Mouse (Mus musculus) adrenal gland (tissue): ENCODE data around the gene Ppdpf.

ENCODE experiments used
- intact Hi-C: fragments of 180-260 bp; cut with DNase I; formaldehyde crosslinking; loops from one replicate; pipeline ENCODE4 v1.15.1; 2025

The Ppdpf gene

DNA sequence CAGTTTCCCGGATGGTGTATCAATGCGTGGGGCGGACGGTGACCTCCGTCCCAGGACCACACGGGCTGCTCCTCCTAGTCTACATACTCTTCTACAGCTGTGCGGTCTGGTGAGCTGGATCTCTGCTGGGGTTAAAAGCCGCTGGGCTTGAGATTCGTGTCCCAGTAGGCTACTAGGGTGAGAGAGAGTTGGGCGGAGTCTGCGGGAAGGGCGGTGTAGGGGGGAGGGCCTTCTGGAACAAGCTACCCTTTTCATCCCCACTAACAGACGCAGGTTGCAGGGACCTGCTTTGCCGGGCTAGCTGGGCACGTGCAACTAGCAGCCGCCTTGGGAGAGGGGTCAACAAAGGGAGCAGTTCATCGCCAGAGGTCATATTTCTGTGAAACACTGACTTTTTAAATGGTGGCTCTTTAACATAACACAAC lies 26.0 kb downstream of the Ppdpf start, which contains the start of gene Srms:
Gene Srms (minus strand): TSS at position 165 of the 425 bp plus-strand sequence.
- intact Hi-C loops: no loop called here

- intact Hi-C loops: no loop called here
These were observed 29.0 kb downstream of the Ppdpf start for GRCm38 (mm10) chr2:181216037-181216436.

GRCm38 (mm10) chr2:181218881-181219485 lies 31.9 kb downstream of the Ppdpf start:
- intact Hi-C loops: no loop called here

DNA sequence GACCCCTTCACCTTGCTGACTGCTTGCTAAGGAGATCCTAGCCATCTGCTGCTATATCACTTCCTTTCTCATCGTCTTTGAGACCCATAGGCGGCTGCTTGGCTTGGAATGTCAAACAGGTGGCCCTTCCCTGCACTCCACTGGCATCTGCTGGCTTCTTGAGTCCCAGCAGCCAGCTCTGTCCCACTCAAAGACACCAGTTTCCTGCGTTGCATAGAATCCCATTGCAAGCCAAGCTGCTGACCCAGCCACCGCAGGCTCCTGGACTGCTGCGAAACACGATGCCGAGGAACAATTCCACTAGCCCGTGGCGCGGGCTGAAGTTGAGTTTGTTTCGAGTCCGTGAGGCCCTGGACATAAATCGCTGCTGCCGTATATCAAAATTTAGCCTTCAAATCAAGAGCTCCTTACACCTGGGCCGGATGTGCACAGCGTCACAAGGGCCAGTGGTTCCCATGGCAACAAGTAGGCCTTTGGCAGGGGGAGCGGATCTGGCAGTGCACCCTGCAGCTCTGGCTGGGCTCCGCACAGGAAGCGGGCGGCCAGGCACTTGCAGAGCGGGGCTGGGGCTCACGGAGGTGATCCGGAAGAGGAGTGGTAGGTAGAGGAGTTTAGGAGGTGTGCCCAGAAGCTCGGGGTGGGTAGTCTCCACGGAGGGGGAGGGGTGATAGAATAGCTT lies 32.6 kb downstream of the Ppdpf start, which contains the start of gene Fndc11:
Gene Fndc11 (plus strand): TSS at position 476 of the 679 bp plus-strand sequence.
- intact Hi-C loops: no loop called here

- intact Hi-C loops: no loop called here
These were observed 33.3 kb downstream of the Ppdpf start for GRCm38 (mm10) chr2:181220361-181220760.

GRCm38 (mm10) chr2:181224994-181225393 lies 37.9 kb downstream of the Ppdpf start:
- intact Hi-C loops: no loop called here

GRCm38 (mm10) chr2:181227122-181227521 lies 40.1 kb downstream of the Ppdpf start:
- intact Hi-C loops: no loop called here

DNA sequence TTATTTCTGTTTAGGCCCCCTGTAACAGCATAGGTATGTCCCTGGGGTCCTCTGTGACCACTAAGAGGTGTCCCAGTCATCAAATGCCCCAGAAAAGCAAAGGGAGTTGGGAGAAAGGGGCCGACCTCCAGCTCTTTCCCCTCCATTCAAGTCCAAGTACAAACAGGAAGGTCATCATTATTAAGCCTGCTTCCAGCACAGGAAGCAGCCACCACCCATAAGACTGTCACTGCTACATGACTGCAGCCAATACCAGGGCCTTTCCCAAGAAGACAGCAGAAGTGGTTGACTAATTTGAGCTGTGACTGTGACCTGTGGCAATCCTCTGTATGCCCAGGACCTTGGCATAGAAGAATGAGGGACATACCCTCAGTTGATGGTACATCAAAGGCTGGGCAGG lies 41.3 kb downstream of the Ppdpf start:
- intact Hi-C loops: no loop called here

- intact Hi-C loops: no loop called here
These were observed 44.1 kb downstream of the Ppdpf start for GRCm38 (mm10) chr2:181231171-181231570.

DNA sequence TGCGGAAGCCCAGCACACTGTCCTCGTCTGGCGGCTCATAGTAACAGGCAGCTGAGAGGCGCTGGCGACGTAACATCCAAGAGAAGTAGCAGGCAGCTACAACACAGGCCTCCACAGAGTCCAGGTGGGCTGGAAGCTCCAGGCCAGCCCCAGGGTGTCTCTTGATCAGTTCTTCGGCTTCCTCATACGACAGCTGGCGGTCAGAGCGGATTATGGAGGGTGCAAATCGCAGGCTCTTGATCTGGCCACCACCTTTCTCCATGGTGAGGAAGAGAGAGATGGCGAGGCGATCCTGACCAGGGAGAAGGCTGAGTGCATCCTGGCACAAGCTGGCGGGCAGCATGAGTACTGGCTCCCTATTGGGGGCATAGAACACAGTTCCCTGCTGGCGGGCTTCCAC lies 46.4 kb downstream of the Ppdpf start:
- intact Hi-C loops: no loop called here

- intact Hi-C loops: no loop called here
These were observed 47.6 kb downstream of the Ppdpf start for GRCm38 (mm10) chr2:181234680-181235079.

- intact Hi-C loops: no loop called here
These were observed 48.9 kb downstream of the Ppdpf start for GRCm38 (mm10) chr2:181235681-181236566.

- intact Hi-C loops: no loop called here
These were observed 50.4 kb downstream of the Ppdpf start for GRCm38 (mm10) chr2:181237251-181238014.

GRCm38 (mm10) chr2:181238091-181238610 lies 51.1 kb downstream of the Ppdpf start:
- intact Hi-C loops: no loop called here
